Mouse (Mus musculus) heart, embryonic 12.5 days (tissue): ENCODE measurements around the gene Ndufb4. TPM values are rescaled to one million over a fixed set of nuclear protein-coding genes. Genes with fewer than 3 reads are reported as not detected.
"Not testable (repeated sequence)": the region's sequence is repeated elsewhere in the genome, so short reads cannot be mapped to it uniquely, and the experiment has no call there.

ENCODE experiments used
- ATAC-seq: fragments of 200-750 bp; cut with Nextera tagmentation; 2 replicates; pipeline ENCODE4 v1.8.0; 2017; ENCODE audit warnings: moderate TSS enrichment, moderate library complexity; ENCODE audit not compliant: insufficient number of reproducible peaks, low FRiP score
- H3K27ac ChIP-seq: fragments of 300-500 bp; sonication (generic); 2 replicates; pipeline ENCODE4 v1.5.1; 2016; ENCODE audit warnings: mild to moderate bottlenecking, moderate library complexity; ENCODE audit not compliant: poor library complexity, severe bottlenecking
- H3K27me3 ChIP-seq: fragments of 300-500 bp; sonication (generic); replicated peaks from 2 replicates; pipeline ENCODE4 v1.6.1; 2016; ENCODE audit warnings: mild to moderate bottlenecking, moderate library complexity
- H3K36me3 ChIP-seq: fragments of 300-500 bp; sonication (generic); 2 replicates; pipeline ENCODE4 v1.6.1; 2016; ENCODE audit warnings: mild to moderate bottlenecking, moderate library complexity
- H3K4me1 ChIP-seq: fragments of 300-500 bp; sonication (generic); replicated peaks from 2 replicates; pipeline ENCODE4 v1.6.1; 2016; ENCODE audit warnings: mild to moderate bottlenecking
- H3K4me2 ChIP-seq: fragments of 300-500 bp; sonication (generic); 2 replicates; pipeline ENCODE4 v1.6.1; 2016; ENCODE audit warnings: mild to moderate bottlenecking, moderate library complexity
- H3K4me3 ChIP-seq: fragments of 300-500 bp; sonication (generic); 2 replicates; pipeline ENCODE4 v1.5.1; 2016; ENCODE audit warnings: mild to moderate bottlenecking
- H3K9ac ChIP-seq: fragments of 300-500 bp; sonication (generic); 2 replicates; pipeline ENCODE4 v1.6.1; 2016; ENCODE audit warnings: mild to moderate bottlenecking, moderate library complexity
- H3K9me3 ChIP-seq: fragments of 300-500 bp; sonication (generic); replicated peaks from 2 replicates; pipeline ENCODE4 v1.6.1; 2016; ENCODE audit warnings: mild to moderate bottlenecking, moderate library complexity
- WGBS: fragments of 180-500 bp; shearing (Covaris S2); methylation state at CpG from one replicate; pipeline ENCODE4 v1.1.7; 2016; 5-methylcytosine and 5-hydroxymethylcytosine counted together
- polyA plus RNA-seq: library from polyadenylated mRNA; unstranded; fragments of >200 nt; fragmentation: Nextera tagmentation; extraction: Ambion mirVana; gene quantifications from 2 replicates; pipeline ENCODE4 v1.2.1, GENCODE M21; 2016

The Ndufb4 gene
- polyA plus RNA-seq: 94.1 and 110 TPM in 2 replicates

DNA sequence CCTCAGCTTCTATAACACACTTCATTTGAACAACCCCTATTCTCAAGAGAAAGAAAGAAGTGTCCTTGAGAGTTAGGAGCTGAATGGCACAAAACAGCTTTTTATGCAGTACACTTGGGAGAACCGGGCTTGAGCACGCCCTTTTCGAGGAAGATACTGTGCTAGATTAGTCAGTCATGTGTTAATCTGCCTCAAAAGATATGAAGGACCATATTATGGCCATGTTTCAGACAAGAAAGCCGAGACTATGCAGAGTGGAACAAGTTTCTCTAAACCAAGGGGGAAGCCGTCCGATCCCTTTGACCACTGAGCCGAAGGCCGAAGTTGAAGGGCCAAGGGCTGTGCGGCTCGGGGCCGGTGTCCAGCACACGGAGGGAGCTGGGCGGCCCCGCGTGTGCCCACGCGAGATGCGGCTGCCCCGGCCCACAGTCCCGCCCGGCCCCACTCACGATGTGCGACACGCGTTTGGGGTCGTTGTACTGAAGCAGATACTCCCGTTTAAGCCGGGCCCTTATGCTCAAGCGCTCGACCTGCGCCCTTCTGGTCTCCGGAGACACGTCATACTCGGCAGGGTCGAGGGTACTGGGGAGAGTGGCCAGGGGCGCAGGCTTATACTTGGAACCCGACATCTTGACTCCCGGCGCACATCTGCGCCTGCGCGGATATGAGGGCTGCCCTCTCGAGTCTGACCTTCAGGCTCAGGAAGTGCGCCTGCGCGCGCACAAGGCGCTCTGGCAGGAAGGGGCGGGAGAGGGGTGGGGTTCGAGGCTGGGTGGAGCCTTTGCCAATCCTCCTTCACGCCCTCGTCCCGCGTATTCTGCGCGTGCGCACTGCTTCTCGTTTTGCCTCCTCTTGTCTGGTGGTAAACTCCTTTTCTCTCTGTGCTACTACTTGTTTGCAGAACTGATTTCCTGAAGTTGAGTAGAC, at the start of gene Ndufb4:
TSS of gene Ndufb4 (minus strand) at position 723 of the 927 bp plus-strand sequence.
- under 1% methylated on average over 51 of the region's 58 CpGs for WGBS
- H3K36me3 ChIP-seq: 0 out of 2 replicates have a peak, but pooled peaks cover 3% of the 10 kb centered on the region
- H3K27ac ChIP-seq: peak within 1 kb of the TSS; percentile 90
- peak within 1 kb of the TSS; percentile 92 for H3K4me3 ChIP-seq
- peak within 1 kb of the TSS; percentile 76 for H3K4me2 ChIP-seq
- H3K9me3 ChIP-seq: no peaks in the 10 kb centered on the region
- ATAC-seq: peak; percentile 98
- no peaks in the 10 kb centered on the region for H3K27me3 ChIP-seq
- H3K4me1 ChIP-seq: peaks cover 42% of the 10 kb centered on the region
- H3K9ac ChIP-seq: peak within 1 kb of the TSS; percentile 97

DNA sequence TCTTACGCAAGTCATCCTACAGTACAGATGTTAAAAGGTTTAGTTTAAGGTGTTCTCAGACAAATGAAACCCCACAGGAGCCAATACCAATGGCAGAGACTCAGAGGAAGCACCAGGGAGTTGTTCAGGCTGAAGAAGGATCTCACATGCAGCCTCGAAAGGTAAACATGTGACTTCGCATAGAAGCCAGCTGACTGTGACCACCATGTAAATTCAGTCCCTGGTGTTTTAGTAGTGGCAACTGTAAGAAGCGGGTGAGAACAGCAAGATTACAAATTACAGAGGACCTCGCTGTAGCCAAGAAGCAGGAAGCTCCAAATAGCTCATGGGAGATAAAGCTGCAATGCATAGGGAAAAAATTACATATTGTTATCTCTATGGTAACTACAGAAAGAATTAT, 49.6 kb upstream of the Ndufb4 start:
- H3K4me3 ChIP-seq: no peak overlapping the region
- H3K4me2 ChIP-seq: no peak overlapping the region
- no peaks in the 10 kb centered on the region for H3K36me3 ChIP-seq
- no peak overlapping the region for H3K27ac ChIP-seq
- H3K4me1 ChIP-seq: peaks cover 12% of the 10 kb centered on the region; the same call in 1 of the 2 replicates
- H3K9me3 ChIP-seq: peaks cover under 1% of the 10 kb centered on the region; the same call in 1 of the 2 replicates
- no peak for ATAC-seq
- H3K27me3 ChIP-seq: no peaks in the 10 kb centered on the region
- WGBS: 58% methylated on average over 5 of the region's 5 CpGs
- H3K9ac ChIP-seq: no peak overlapping the region

GRCm38 (mm10) chr16:37700071-37700470, 45.8 kb upstream of the Ndufb4 start:
- not testable (repeated sequence) for H3K9ac ChIP-seq, H3K9me3 ChIP-seq, H3K4me3 ChIP-seq, H3K4me1 ChIP-seq, ATAC-seq, H3K36me3 ChIP-seq, H3K27me3 ChIP-seq, H3K27ac ChIP-seq, H3K4me2 ChIP-seq

- H3K4me1 ChIP-seq: 0 out of 2 replicates have a peak, but pooled peaks cover 3% of the 10 kb centered on the region
- peaks cover 3% of the 10 kb centered on the region for H3K9me3 ChIP-seq
- H3K36me3 ChIP-seq: no peaks in the 10 kb centered on the region
- 93% methylated on average over 6 of the region's 6 CpGs for WGBS
- H3K9ac ChIP-seq: no peak overlapping the region
- H3K27me3 ChIP-seq: no peaks in the 10 kb centered on the region
- H3K4me2 ChIP-seq: no peak overlapping the region
- no peak for ATAC-seq
- H3K27ac ChIP-seq: no peak overlapping the region
- H3K4me3 ChIP-seq: no peak overlapping the region
Measured at GRCm38 (mm10) chr16:37698767-37699166, 44.5 kb upstream of the Ndufb4 start.

DNA sequence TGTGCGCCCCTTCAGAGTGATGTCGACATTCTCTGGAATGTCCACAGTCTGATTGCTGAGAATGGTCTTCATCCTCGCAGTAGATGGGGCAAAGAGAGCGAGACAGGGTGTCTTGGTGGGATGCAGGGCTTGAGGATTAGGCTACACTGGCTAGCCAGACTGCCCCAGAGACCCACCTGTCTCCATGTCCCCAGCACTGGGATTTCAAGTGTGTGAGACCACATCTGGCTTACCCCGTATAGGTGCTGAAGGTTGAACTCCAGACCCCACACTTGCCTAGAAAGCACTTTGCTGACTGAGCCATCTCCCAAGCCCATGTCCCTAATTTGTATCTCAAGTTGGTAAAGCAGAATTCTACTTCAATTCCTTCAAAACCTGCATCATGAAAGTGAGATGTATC, 43.0 kb upstream of the Ndufb4 start:
- Histone ChIP-seq H3K27me3 (no peaks in the 10 kb centered on the region), H3K4me3 (no peak overlapping the region), H3K4me1 (no peaks in the 10 kb centered on the region), H3K9me3 (peaks cover 3% of the 10 kb centered on the region), H3K36me3 (no peaks in the 10 kb centered on the region), H3K9ac (no peak overlapping the region), H3K4me2 (no peak overlapping the region), H3K27ac (no peak overlapping the region)
- no peak for ATAC-seq
- 82% methylated on average over 5 of the region's 5 CpGs for WGBS

GRCm38 (mm10) chr16:37690932-37691730, 36.9 kb upstream of the Ndufb4 start:
- H3K4me2 ChIP-seq: peak overlapping the region; percentile 27
- ATAC-seq: 0 out of 2 replicates have a peak, but pooled peaks have one; percentile 16
- H3K27ac ChIP-seq: peak overlapping the region; percentile 61; the same call in 1 of the 2 replicates

DNA sequence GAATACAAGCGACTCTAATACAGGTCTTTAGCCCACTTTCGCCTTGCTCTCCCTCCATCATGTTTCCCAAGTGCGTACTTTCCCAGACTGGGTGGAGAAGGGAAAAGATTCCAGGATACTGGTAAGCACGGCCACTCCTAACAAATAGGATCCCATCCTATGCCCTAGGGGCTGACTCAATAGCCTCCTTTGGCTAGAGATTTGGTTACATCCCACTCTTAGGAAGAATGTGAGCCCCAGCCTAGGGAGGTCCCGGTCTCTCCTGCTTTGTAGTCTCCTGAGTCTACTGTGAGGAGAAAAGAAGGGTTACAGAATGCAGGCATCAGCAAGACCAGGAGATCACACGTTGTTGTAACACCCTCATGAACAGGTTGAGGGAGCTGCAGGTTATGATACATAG, 36.2 kb upstream of the Ndufb4 start:
- Histone ChIP-seq H3K27ac (peak overlapping the region; percentile 61), H3K9me3 (no peaks in the 10 kb centered on the region; the same call in 1 of the 2 replicates), H3K9ac (no peak overlapping the region), H3K36me3 (no peaks in the 10 kb centered on the region), H3K4me3 (no peak overlapping the region), H3K4me1 (peaks cover 48% of the 10 kb centered on the region), H3K27me3 (no peaks in the 10 kb centered on the region), H3K4me2 (0 out of 2 replicates have a peak overlapping the region, but pooled peaks have one; percentile 7)
- 67% methylated on average over 6 of the region's 6 CpGs for WGBS
- ATAC-seq: peak; percentile 15; the same call in 1 of the 2 replicates

More at GRCm38 (mm10) chr16:37690932-37691730, 36.9 kb upstream of the Ndufb4 start:
- H3K27me3 ChIP-seq: no peaks in the 10 kb centered on the region
- 42% methylated on average over 12 of the region's 12 CpGs for WGBS
- no peaks in the 10 kb centered on the region; the same call in 1 of the 2 replicates for H3K9me3 ChIP-seq
- peaks cover 42% of the 10 kb centered on the region for H3K4me1 ChIP-seq
- H3K36me3 ChIP-seq: no peaks in the 10 kb centered on the region
- H3K9ac ChIP-seq: peak overlapping the region; percentile 11; the same call in 1 of the 2 replicates
- H3K4me3 ChIP-seq: no peak overlapping the region

- Histone ChIP-seq H3K27ac (peak overlapping the region; percentile 61), H3K9ac (no peak overlapping the region), H3K9me3 (no peaks in the 10 kb centered on the region; the same call in 1 of the 2 replicates), H3K4me2 (0 out of 2 replicates have a peak overlapping the region, but pooled peaks have one; percentile 7), H3K27me3 (no peaks in the 10 kb centered on the region), H3K36me3 (no peaks in the 10 kb centered on the region), H3K4me1 (peaks cover 51% of the 10 kb centered on the region), H3K4me3 (no peak overlapping the region)
- peak; percentile 36; the same call in 1 of the 2 replicates for ATAC-seq
- 32% methylated on average over 10 of the region's 10 CpGs for WGBS
Measured at GRCm38 (mm10) chr16:37689934-37690333, 35.7 kb upstream of the Ndufb4 start.

DNA sequence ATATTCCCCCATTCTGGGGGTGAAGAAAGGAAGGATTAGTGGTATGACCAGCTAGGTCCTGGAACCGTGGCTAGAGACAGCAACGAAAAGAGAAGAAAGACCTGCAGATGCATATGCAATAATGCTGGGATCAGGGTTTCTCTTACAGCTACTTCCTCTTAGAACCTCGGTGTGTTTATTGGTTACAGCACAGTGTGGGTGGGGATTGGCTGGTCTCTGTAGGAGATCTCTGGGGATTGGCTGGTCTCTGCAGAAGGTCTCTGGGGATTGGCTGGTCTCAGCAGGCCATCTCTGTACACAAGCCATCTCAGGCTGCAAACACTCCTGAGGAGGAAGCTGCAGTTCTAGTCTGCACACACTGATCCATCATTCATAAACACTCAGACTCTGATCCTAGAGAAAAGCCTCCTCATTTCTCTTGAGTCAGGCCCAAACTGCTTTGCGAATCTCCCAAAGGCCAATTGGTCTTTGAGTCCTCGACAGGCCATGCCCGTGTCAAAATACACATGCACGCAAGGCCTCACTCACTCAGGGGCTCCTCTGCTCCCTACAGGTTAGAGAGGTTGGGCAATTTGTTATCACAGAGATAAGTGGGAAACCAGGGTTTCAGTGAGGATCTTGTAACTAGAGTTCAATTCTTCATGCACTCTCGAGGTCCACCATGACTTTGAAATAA, 35.1 kb upstream of the Ndufb4 start:
- Histone ChIP-seq H3K4me3 (no peak overlapping the region), H3K9ac (no peak overlapping the region), H3K36me3 (no peaks in the 10 kb centered on the region), H3K4me2 (no peak overlapping the region), H3K27me3 (no peaks in the 10 kb centered on the region), H3K4me1 (peaks cover 51% of the 10 kb centered on the region), H3K27ac (peak overlapping the region; percentile 61; the same call in 1 of the 2 replicates), H3K9me3 (no peaks in the 10 kb centered on the region; the same call in 1 of the 2 replicates)
- WGBS: 64% methylated on average over 8 of the region's 8 CpGs
- no peak for ATAC-seq

DNA sequence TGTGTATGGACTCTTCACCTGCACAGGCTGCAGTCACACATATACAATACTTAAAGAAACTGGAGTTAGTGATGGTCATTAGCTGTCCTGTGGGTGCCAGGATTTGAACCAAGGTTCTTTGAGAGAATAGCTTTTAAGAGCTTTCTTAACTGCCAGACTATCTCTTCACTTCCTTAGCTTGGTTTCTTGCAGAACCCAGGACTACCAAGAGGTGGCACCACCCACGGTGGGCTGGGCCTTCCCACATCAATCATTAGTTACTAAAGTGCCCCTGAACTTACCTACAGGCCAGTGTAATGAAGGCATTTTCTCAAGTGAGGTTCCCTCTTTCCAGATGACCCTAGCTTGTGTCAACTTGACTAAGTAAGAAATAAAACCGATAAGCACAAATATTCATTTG, 33.9 kb upstream of the Ndufb4 start:
- Histone ChIP-seq H3K27me3 (no peaks in the 10 kb centered on the region), H3K4me2 (no peak overlapping the region), H3K4me1 (peaks cover 62% of the 10 kb centered on the region), H3K36me3 (no peaks in the 10 kb centered on the region), H3K9me3 (no peaks in the 10 kb centered on the region), H3K27ac (peak overlapping the region; percentile 41; the same call in 1 of the 2 replicates), H3K9ac (no peak overlapping the region), H3K4me3 (no peak overlapping the region)
- ATAC-seq: no peak
- 71% methylated on average over 2 of the region's 2 CpGs for WGBS
